Mouse (Mus musculus) liver, adult 2 months (tissue): ENCODE results near the gene Sh2d4b.

Experiments
- CTCF ChIP-seq: fragments of 200-500 bp; IDR thresholded peaks from 2 replicates; pipeline ENCODE4 v1.5.1; 2011; ENCODE audit warnings: low read depth, low read length, control low read depth
- POLR2A ChIP-seq: fragments of 200-500 bp; IDR thresholded peaks from 2 replicates; pipeline ENCODE4 v1.6.1; 2011; ENCODE audit warnings: low read length, control low read depth; ENCODE audit not compliant: insufficient read depth; ENCODE audit errors: extremely low read depth

- TF ChIP-seq CTCF, result no peak
- no peak for TF ChIP-seq POLR2A
Measured at GRCm38 (mm10) chr14:40816715-40817114, 76.4 kb downstream of the Sh2d4b start.
